Mouse (Mus musculus) skeletal muscle tissue, adult 2 months (tissue): ENCODE measurements around the gene Arhgap35.
A peak's percentile ranks its signal among the peaks of the same experiment; 100 is the strongest.

Experiments
- DNase-seq: peaks from one replicate; pipeline ENCODE4 v3.0.0-alpha.2; 2012; ENCODE audit warnings: low read depth, low spot score

Gene Arhgap35

DNA sequence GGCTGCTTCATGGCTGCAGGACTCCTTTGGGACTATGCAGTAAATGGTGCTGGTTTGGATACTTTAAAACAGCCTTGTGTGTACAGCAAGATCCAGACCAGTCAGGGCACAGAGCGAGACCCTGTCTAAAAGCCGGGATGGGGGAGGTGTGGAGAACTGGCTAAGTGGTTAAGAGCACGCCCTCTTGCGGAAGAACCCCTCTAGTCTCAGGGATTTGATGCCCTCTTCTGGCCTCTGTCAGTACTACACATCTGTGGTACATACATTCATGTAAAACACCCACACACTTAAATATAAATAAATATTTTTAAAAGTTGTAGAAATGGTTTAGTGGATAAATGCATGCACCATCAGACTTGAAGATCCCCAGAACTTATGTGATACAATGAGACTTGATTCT lies 148.2 kb downstream of the Arhgap35 start:
- DNase-seq: no peak

- no peak for DNase-seq
Measured at GRCm38 (mm10) chr7:16465568-16465967, 149.2 kb downstream of the Arhgap35 start.

DNA sequence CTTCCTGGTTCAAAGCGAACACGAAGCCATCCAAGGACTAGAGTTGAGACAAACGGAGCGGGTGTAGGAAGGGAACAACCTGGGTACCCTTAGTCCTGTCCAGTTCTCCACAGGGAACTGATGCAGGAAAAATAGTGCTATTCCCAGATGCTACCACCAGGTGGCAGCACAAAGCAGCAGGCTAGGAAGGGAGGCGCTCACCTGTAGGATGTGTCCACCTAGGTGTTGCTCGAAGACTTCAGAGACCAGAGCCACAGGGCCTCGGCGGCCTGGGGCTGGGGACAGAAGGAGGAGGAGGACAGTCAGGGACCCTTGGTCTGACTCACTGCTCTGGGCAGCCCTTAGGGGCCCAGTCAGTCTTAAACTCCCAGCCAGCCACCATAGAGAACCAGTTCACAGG lies 149.6 kb downstream of the Arhgap35 start:
- DNase-seq: peak; percentile 46

GRCm38 (mm10) chr7:16463214-16463613 lies 151.6 kb downstream of the Arhgap35 start:
- DNase-seq: peak; percentile 34

DNA sequence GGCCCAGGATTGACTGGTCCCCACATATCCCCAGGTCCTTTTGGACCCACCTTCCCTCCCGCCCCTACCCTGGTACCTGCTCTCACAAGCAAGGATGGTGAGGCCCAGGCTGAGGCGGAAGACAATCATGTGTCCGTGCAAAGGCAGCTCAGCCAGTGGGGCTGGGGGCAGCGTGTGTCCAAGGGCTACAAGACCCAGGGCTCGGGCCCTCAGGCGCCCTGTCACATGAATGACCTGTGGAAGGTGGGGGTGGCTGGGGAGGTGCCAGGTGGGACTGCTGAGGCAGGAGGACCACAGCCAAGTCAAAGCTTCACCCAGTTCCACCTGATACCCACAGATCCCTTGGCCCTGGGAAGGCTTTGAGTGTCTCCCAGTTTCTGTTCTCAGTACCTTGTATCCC lies 153.1 kb downstream of the Arhgap35 start:
- no peak for DNase-seq

GRCm38 (mm10) chr7:16461151-16461550 lies 153.6 kb downstream of the Arhgap35 start:
- DNase-seq: no peak

DNA sequence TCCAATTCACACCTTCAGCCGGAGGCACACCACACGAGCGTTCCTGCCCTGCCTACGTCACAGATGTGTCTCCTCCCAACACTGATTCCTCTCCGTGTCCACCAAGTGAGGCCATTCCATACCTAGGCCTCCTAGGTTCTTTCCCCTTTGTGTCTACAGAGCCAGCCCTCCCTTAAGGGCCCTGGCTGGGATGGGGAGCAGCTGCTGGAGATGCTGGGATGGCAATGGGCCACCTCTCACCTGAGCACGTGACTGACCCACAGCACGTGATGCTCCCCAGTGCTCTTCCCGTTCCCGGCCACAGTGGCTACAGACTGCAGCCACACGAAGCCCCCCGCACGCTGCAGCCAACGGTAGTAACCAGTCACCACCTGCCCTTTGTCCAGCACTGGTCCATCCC lies 154.2 kb downstream of the Arhgap35 start:
- DNase-seq: no peak

DNA sequence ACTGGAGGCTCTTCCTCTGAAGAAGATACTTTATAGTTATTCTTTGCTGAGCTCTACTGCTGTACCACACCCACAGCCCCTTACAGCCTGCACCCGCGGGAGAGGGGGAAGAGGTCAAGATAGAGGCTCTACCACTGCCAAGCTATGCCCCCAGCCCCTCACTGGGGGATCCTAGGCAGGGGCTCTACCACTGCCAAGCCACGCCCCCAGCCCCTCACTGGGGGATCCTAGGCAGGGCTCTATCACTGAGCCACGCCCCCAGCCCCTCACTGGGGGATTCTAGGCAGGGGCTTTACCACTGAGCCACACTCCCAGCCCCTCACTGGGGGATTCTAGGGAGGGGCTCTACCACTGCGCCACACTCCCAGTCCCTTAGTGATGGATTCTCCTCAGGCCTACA lies 158.5 kb downstream of the Arhgap35 start:
- no peak for DNase-seq

DNA sequence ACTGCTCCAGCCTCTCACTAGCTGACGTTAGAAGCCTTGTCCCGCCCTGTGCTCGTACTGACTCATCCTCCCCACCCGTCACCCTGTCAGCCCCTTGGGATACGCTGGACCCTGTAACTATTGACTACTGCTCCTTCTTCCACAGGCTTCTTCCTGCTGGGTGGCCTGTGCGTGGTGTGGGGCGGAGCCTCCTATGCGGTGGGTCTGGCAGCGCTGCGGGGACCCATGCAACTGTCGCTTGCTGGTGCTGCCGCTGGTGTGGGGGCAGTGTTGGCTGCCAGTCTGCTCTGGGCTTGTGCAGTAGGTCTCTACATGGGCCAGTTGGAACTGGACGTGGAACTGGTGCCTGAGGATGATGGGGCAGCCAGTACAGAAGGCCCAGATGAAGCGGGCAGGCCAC lies 159.8 kb downstream of the Arhgap35 start:
- DNase-seq: no peak

DNA sequence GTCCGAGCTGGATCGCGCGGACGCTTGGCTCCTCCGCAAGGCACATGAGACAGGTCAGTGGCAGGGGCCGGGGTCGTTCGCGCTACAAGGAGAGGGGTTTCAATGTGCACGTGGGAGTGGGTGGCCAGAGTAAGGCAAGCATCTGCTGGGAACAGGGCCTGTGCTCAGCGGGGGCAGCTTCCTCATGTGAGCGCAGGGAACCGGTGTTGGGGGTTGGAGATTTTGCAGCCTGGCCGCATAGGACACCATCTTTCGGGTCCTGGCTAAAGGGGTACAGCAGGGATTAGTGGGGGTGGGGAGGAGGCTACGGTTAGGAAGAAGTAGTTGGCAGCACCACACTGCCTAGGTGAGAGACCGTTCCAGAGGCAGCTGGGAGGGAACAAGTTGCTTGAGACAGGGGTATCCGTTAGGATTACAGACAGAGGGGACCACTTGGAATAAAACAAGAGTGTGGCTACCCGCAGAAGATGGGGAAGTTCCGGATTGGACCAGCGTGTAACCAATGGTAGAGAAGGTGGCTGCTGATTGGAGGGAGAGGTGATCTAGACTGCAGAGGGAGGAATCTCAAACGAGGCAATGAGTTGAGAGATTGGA lies 161.6 kb downstream of the Arhgap35 start:
- peak; percentile 30 for DNase-seq

GRCm38 (mm10) chr7:16452587-16453073 lies 162.2 kb downstream of the Arhgap35 start, which contains the start of gene Tmem160:
Gene Tmem160 (plus strand): TSS chr7:16452779.
- DNase-seq: peak; percentile 94

- no peak for DNase-seq
Measured at GRCm38 (mm10) chr7:16451656-16452055, 163.1 kb downstream of the Arhgap35 start.
